Mouse (Mus musculus) hindbrain, postnatal 0 days (tissue): ENCODE measurements around the gene Syt9. TPM values are rescaled to one million over a fixed set of nuclear protein-coding genes. Genes with fewer than 3 reads are reported as not detected.
A peak's percentile ranks its signal among the peaks of the same experiment; 100 is the strongest.

ENCODE experiments used
- ATAC-seq: fragments of 200-750 bp; cut with Nextera tagmentation; 2 replicates; pipeline ENCODE4 v1.8.0; 2017; ENCODE audit warnings: mild to moderate bottlenecking, moderate TSS enrichment, moderate library complexity
- DNase-seq: peaks from one replicate; pipeline ENCODE4 v3.0.0-alpha.2; 2015; ENCODE audit warnings: low spot score
- H3K27ac ChIP-seq: fragments of 300-500 bp; sonication (generic); 2 replicates; pipeline ENCODE4 v1.5.1; 2014; ENCODE audit warnings: mild to moderate bottlenecking
- H3K27me3 ChIP-seq: fragments of 300-500 bp; sonication (generic); 2 replicates; pipeline ENCODE4 v1.6.1; 2014; ENCODE audit warnings: low read length, mixed read lengths; ENCODE audit not compliant: insufficient read depth
- H3K36me3 ChIP-seq: fragments of 300-500 bp; sonication (generic); 2 replicates; pipeline ENCODE4 v1.6.1; 2014; ENCODE audit warnings: low read length, mixed read lengths; ENCODE audit not compliant: insufficient read depth
- H3K4me1 ChIP-seq: fragments of 300-500 bp; sonication (generic); 2 replicates; pipeline ENCODE4 v1.6.1; 2014; ENCODE audit warnings: antibody characterized with exemption, low read length, mixed read lengths; ENCODE audit not compliant: insufficient read depth
- H3K4me2 ChIP-seq: fragments of 300-500 bp; sonication (generic); 2 replicates; pipeline ENCODE4 v1.6.1; 2014; ENCODE audit warnings: low read depth, mild to moderate bottlenecking, low read length, moderate library complexity, mixed read lengths
- H3K4me3 ChIP-seq: fragments of 300-500 bp; sonication (generic); 2 replicates; pipeline ENCODE4 v1.5.1; 2014; ENCODE audit warnings: low read length
- H3K9ac ChIP-seq: fragments of 300-500 bp; sonication (generic); replicated peaks from 2 replicates; pipeline ENCODE4 v1.6.1; 2014; ENCODE audit warnings: mild to moderate bottlenecking, low read length, moderate library complexity, mixed read lengths
- H3K9me3 ChIP-seq: fragments of 300-500 bp; sonication (generic); 2 replicates; pipeline ENCODE4 v1.6.1; 2016; ENCODE audit warnings: low read length, mixed read lengths
- CTCF ChIP-seq: IDR thresholded peaks from 2 replicates; pipeline ENCODE4 v1.5.1; 2016; ENCODE audit warnings: antibody characterized with exemption, control low read depth, low read depth
- WGBS: fragments of 180-500 bp; shearing (Covaris S2); extraction: QIAGEN DNeasy Blood & Tissue Kit; methylation state at CpG from one replicate; pipeline ENCODE4 v1.1.7; 2014; 5-methylcytosine and 5-hydroxymethylcytosine counted together
- polyA plus RNA-seq: library from polyadenylated mRNA; unstranded; fragments of >200 nt; fragmentation: Nextera tagmentation; extraction: Ambion mirVana; gene quantifications from 2 replicates; pipeline ENCODE4 v1.2.1, GENCODE M21; 2015
- total RNA-seq: library from RNA; depleted of rRNA; stranded (reverse); fragments of >200 nt; gene quantifications from 2 replicates; pipeline ENCODE4 v1.2.3, GENCODE M21; 2014

Syt9 gene
- total and polyA plus RNA-seq, 2 experiments from 2014 or later: 12.4 to 30.0 TPM

- H3K4me3 ChIP-seq: no peak overlapping the region
- WGBS: 29% methylated on average over 8 of the region's 8 CpGs
- H3K27me3 ChIP-seq: no peaks in the 10 kb centered on the region
- DNase-seq (peak; percentile 82), ATAC-seq (peak; percentile 74)
- H3K4me2 ChIP-seq: no peak overlapping the region
- no peaks in the 10 kb centered on the region for H3K9me3 ChIP-seq
- H3K9ac ChIP-seq: no peak overlapping the region
- H3K27ac ChIP-seq: no peak overlapping the region
- TF ChIP-seq CTCF: no peak
- H3K36me3 ChIP-seq: no peaks in the 10 kb centered on the region
- H3K4me1 ChIP-seq: no peaks in the 10 kb centered on the region; the same call in 1 of the 2 replicates
These were observed 146.3 kb downstream of the Syt9 start for GRCm38 (mm10) chr7:107516704-107517410.

GRCm38 (mm10) chr7:107519256-107520025 lies 148.9 kb downstream of the Syt9 start:
- H3K36me3 ChIP-seq: no peaks in the 10 kb centered on the region
- no peak for TF ChIP-seq CTCF
- DNase-seq: peak; percentile 36
- WGBS: 62% methylated on average over 12 of the region's 12 CpGs
- no peak overlapping the region for H3K9ac ChIP-seq
- no peak overlapping the region for H3K4me3 ChIP-seq
- no peak overlapping the region for H3K27ac ChIP-seq
- no peaks in the 10 kb centered on the region; the same call in 1 of the 2 replicates for H3K4me1 ChIP-seq
- H3K9me3 ChIP-seq: no peaks in the 10 kb centered on the region
- no peaks in the 10 kb centered on the region for H3K27me3 ChIP-seq
- H3K4me2 ChIP-seq: no peak overlapping the region
- ATAC-seq: peak; percentile 36; the same call in 1 of the 2 replicates

GRCm38 (mm10) chr7:107521411-107521810 lies 150.9 kb downstream of the Syt9 start:
- Histone ChIP-seq H3K4me2 (no peak overlapping the region), H3K9me3 (no peaks in the 10 kb centered on the region), H3K36me3 (no peaks in the 10 kb centered on the region), H3K9ac (no peak overlapping the region), H3K27me3 (no peaks in the 10 kb centered on the region), H3K4me1 (no peaks in the 10 kb centered on the region; the same call in 1 of the 2 replicates), H3K27ac (no peak overlapping the region), H3K4me3 (no peak overlapping the region)
- DNase-seq (no peak), ATAC-seq (no peak)
- TF ChIP-seq CTCF: no peak
- WGBS: 91% methylated on average over 6 of the region's 6 CpGs

DNA sequence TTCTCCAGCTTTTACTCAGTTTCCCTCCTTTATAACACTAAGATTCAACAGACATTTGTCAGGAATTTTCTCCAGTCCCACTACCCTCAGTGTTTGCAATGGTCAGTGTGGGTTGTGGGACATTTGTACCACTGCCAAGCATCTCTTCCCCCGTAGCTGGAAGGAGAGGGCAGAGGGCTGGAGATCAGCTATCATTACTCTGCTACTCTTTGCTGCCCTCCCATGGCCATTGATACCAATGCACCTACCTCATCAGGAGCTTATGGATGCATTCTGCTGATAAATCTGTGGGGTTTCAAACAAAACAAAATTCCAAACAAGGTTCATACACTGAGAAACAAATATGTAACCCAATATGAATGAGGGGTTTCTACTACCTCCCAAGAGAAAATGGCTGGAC lies 155.8 kb downstream of the Syt9 start:
- Histone ChIP-seq H3K27me3 (no peaks in the 10 kb centered on the region), H3K9ac (no peak overlapping the region), H3K9me3 (no peaks in the 10 kb centered on the region), H3K4me2 (no peak overlapping the region), H3K4me3 (no peak overlapping the region), H3K27ac (no peak overlapping the region), H3K36me3 (no peaks in the 10 kb centered on the region), H3K4me1 (no peaks in the 10 kb centered on the region)
- peak; percentile 89 for TF ChIP-seq CTCF
- ATAC-seq (0 out of 2 replicates have a peak, but pooled peaks have one; percentile 55), DNase-seq (peak; percentile 78)
- WGBS: 5% methylated on average over 1 of the region's 1 CpGs

- no peak overlapping the region for H3K4me3 ChIP-seq
- no peaks in the 10 kb centered on the region for H3K9me3 ChIP-seq
- WGBS: 61% methylated on average over 3 of the region's 3 CpGs
- no peaks in the 10 kb centered on the region for H3K4me1 ChIP-seq
- H3K36me3 ChIP-seq: no peaks in the 10 kb centered on the region
- no peak for TF ChIP-seq CTCF
- no peak overlapping the region for H3K4me2 ChIP-seq
- ATAC-seq (peak; percentile 59), DNase-seq (peak; percentile 24)
- no peak overlapping the region for H3K9ac ChIP-seq
- no peaks in the 10 kb centered on the region for H3K27me3 ChIP-seq
- no peak overlapping the region for H3K27ac ChIP-seq
These were observed 157.7 kb downstream of the Syt9 start for GRCm38 (mm10) chr7:107528169-107528772.

DNA sequence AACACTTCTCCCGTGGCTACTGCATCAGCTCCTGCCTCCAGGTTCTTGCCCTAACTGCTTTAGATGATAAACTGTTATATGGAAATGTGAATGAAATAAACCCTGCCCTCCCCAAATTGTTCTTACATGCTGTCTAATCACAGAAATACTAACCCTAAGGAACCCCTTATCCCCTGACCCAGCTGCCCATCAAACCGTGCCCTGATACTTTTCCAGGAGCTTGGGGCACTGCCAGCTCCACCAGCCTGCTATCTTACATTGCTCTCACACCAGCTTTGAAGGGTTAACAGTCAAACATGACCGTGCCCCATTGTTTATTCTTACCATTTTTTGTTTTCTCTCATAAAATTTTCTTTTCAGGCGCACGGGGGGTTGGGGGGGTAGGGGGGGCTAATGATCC lies 158.8 kb downstream of the Syt9 start:
- Histone ChIP-seq H3K4me3 (no peak overlapping the region), H3K27ac (no peak overlapping the region), H3K9ac (no peak overlapping the region), H3K4me1 (no peaks in the 10 kb centered on the region), H3K4me2 (no peak overlapping the region), H3K27me3 (no peaks in the 10 kb centered on the region), H3K36me3 (no peaks in the 10 kb centered on the region), H3K9me3 (no peaks in the 10 kb centered on the region)
- TF ChIP-seq CTCF: no peak
- DNase-seq (no peak), ATAC-seq (no peak)
- 71% methylated on average over 5 of the region's 5 CpGs for WGBS
